In genomic region chr4:64282471-64282870, GRCm38 (mm10) we compare ENCODE assay signal across 9 mouse cellular contexts.
DNase-seq lines count a peak whose midpoint lies in the region; ATAC-seq lines count a peak whose summit lies in the region.
"Had no signal": no experiment of that assay in that cellular context is flagged by ENCODE, and none has a peak within 500 bp of the region (broad histone marks: within the 10 kb centered on the region; RNA-seq: fewer than 3 reads in every experiment).

No protein-coding gene starts in this region.

- no peak for ATAC-seq in megakaryocyte, adult 5-6 weeks (ENCODE audit: poor library complexity, severe bottlenecking)

- H3K36me3 ChIP-seq in heart, embryonic 10.5 days: no peaks in the 10 kb centered on the region

- WGBS in heart, embryonic 10.5 days: 76% methylated on average over 1 of the region's 1 CpGs

- no peaks in the 10 kb centered on the region for H3K27me3 ChIP-seq in heart, embryonic 10.5 days (ENCODE audit: insufficient read depth, poor library complexity, severe bottlenecking)

- DNase-seq in heart, adult 8-10 months (ENCODE audit: low spot score): peak; percentile 11
- no peak for DNase-seq in heart, embryonic 10.5 days (ENCODE audit: low spot score)
- DNase-seq in cerebellum, postnatal 25 days: peak; percentile 62 to 73
- peak; percentile 40 for DNase-seq in layer of hippocampus, adult 9-10 months (ENCODE audit: low spot score)
- peak; percentile 24 to 40 for DNase-seq in right cerebral cortex, adult 2 months (ENCODE audit: low spot score in 2 of 2)
- DNase-seq in spleen, postnatal 36 days (ENCODE audit: low spot score in 2 of 2): no peak
- DNase-seq in thymus, postnatal 0 days (ENCODE audit: low spot score): no peak
- DNase-seq: kidney, adult 9 months had no signal

- H3K4me1 ChIP-seq in heart, embryonic 10.5 days: no peaks in the 10 kb centered on the region

- no peak overlapping the region for H3K27ac ChIP-seq in heart, embryonic 10.5 days

- H3K9me3 ChIP-seq in heart, embryonic 10.5 days: no peaks in the 10 kb centered on the region

- H3K4me3 ChIP-seq in heart, embryonic 10.5 days: no peak overlapping the region

Comparison
In these comparisons a context has a peak if more than half of its experiments do, and no peak if none do; other contexts are left out.
1. DNase-seq: peak in heart, adult 8-10 months (single experiment), cerebellum, postnatal 25 days (2 of 2), layer of hippocampus, adult 9-10 months (single experiment) and right cerebral cortex, adult 2 months (2 of 2); none in heart, embryonic 10.5 days (single experiment), spleen, postnatal 36 days (0 of 2) and thymus, postnatal 0 days (single experiment).